Mouse (Mus musculus) gastrocnemius, postnatal 14 days (tissue): ENCODE data around the gene Fitm2. TPM values are rescaled to one million over a fixed set of nuclear protein-coding genes. Genes with fewer than 3 reads are reported as not detected.
"Not testable (repeated sequence)": the region's sequence is repeated elsewhere in the genome, so short reads cannot be mapped to it uniquely, and the experiment has no call there.

ENCODE experiments used
- DNase-seq: peaks from one replicate; pipeline ENCODE4 v3.0.0; 2021; ENCODE audit warnings: mixed read lengths
- intact Hi-C: fragments of 180-260 bp; cut with DNase I; formaldehyde crosslinking; loops from one replicate; pipeline ENCODE4 v1.15.1; 2025; ENCODE audit warnings: low total_unique reads
- total RNA-seq, 2 experiments: library from RNA; stranded (reverse); gene quantifications; 2 replicates each; pipeline ENCODE4 v1.2.3; 2021

Fitm2 gene
- total RNA-seq, 2 experiments from 2014 or later, result 46.2 to 63.3 TPM

GRCm38 (mm10) chr2:163466771-163467170, 5.7 kb downstream of the Fitm2 start:
- DNase-seq, result no peak
- intact Hi-C loops, result no loop called here

- intact Hi-C loops, result no loop called here
- DNase-seq, result no peak
Observed at GRCm38 (mm10) chr2:163464562-163464961, 7.9 kb downstream of the Fitm2 start.

GRCm38 (mm10) chr2:163463998-163464397, 8.4 kb downstream of the Fitm2 start:
- intact Hi-C loops, result no loop called here
- no peak for DNase-seq

- intact Hi-C loops, result no loop called here
- no peak for DNase-seq
Observed at GRCm38 (mm10) chr2:163463251-163463769, 9.1 kb downstream of the Fitm2 start.

- intact Hi-C loops, result no loop called here
- DNase-seq, result no peak
Observed at GRCm38 (mm10) chr2:163462801-163463200, 9.6 kb downstream of the Fitm2 start.

GRCm38 (mm10) chr2:163462386-163462785, 10.0 kb downstream of the Fitm2 start:
- no peak for DNase-seq
- intact Hi-C loops, result no loop called here

- intact Hi-C loops, DNase-seq: not testable (repeated sequence)
Observed at GRCm38 (mm10) chr2:163461307-163461706, 11.1 kb downstream of the Fitm2 start.

GRCm38 (mm10) chr2:163460622-163461021, 11.8 kb downstream of the Fitm2 start:
- DNase-seq, result no peak
- intact Hi-C loops, result no loop called here

- intact Hi-C loops, result no loop called here
- no peak for DNase-seq
Observed at GRCm38 (mm10) chr2:163459380-163459779, 13.0 kb downstream of the Fitm2 start.

GRCm38 (mm10) chr2:163458539-163459265, 13.7 kb downstream of the Fitm2 start:
- no peak for DNase-seq
- intact Hi-C loops, result no loop called here

- intact Hi-C loops, result no loop called here
- DNase-seq, result no peak
Observed at GRCm38 (mm10) chr2:163453378-163453777, 19.1 kb downstream of the Fitm2 start.

GRCm38 (mm10) chr2:163452738-163453137, 19.7 kb downstream of the Fitm2 start:
- intact Hi-C loops, result no loop called here
- no peak for DNase-seq

- intact Hi-C loops, result no loop called here
- no peak for DNase-seq
Observed at GRCm38 (mm10) chr2:163450668-163451295, 21.6 kb downstream of the Fitm2 start.

- intact Hi-C loops, result no loop called here
- no peak for DNase-seq
Observed at GRCm38 (mm10) chr2:163449276-163449675, 23.2 kb downstream of the Fitm2 start.

GRCm38 (mm10) chr2:163447375-163447774, 25.1 kb downstream of the Fitm2 start:
- no peak for DNase-seq
- intact Hi-C loops, result no loop called here

- intact Hi-C loops, result no loop called here
- DNase-seq, result no peak
Observed at GRCm38 (mm10) chr2:163444017-163444416, 28.4 kb downstream of the Fitm2 start.

GRCm38 (mm10) chr2:163443543-163443942, 28.9 kb downstream of the Fitm2 start:
- no peak for DNase-seq
- intact Hi-C loops, result no loop called here

GRCm38 (mm10) chr2:163439488-163439887, 32.9 kb downstream of the Fitm2 start:
- intact Hi-C loops, result no loop called here

GRCm38 (mm10) chr2:163438619-163439451, 33.6 kb downstream of the Fitm2 start:
- intact Hi-C loops, result no loop called here
- DNase-seq, result no peak

More at GRCm38 (mm10) chr2:163439488-163439887, 32.9 kb downstream of the Fitm2 start:
- DNase-seq, result no peak

- intact Hi-C loops, result no loop called here
- no peak for DNase-seq
Observed at GRCm38 (mm10) chr2:163438246-163438618, 34.2 kb downstream of the Fitm2 start, which contains the start of gene Gdap1l1. Gene Gdap1l1, plus strand, starts transcription at chr2:163438476.
